Mouse (Mus musculus) kidney, adult 2 months (tissue): ENCODE measurements around the gene Iqschfp.

Experiments used
- CTCF ChIP-seq: fragments of 200-500 bp; conservative IDR thresholded peaks from 2 replicates; pipeline ENCODE4 v1.5.1; 2011; ENCODE audit warnings: low read depth, mild to moderate bottlenecking, control low read depth, low read length, moderate library complexity, mixed read lengths; ENCODE audit not compliant: insufficient read depth, insufficient read length
- POLR2A ChIP-seq: fragments of 200-500 bp; IDR thresholded peaks from one replicate; pipeline ENCODE4 v1.6.1; 2011; ENCODE audit warnings: low read depth, low read length, control low read depth

DNA sequence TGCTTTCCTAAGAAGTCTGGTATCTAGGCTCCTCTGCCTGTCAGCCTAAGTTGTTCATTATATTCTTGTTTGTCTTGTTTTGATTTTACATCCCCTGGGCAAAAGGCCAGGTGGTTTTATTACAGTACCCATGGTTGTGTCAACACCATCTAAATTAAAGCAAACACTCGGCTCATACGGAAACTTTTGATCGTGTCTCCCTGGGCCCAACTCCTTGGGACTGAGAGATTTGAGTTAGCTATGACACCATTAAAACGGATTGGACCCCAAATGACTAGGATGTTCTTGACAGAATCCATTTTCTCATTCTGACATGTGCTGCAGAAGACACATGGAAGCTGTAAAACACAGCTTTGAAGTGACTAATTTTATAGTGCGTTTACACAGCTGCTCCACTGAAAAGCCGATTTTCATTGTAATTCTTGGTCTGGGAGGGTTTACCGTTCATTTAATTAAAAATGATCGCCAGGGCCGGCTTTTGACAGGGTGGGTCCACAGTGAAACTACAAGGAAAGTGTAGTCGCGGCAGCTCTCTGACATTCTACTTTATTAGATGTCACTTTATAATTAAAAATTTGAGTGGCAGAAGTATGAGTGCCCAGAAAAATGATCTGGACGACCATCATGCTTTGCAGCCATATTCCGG lies 24.5 kb upstream of the Iqschfp start:
- TF ChIP-seq CTCF (no peak), POLR2A (no peak)
